Mouse (Mus musculus) cortical plate, adult 2 months (tissue): ENCODE results near the gene Lsm10.

Source experiments
- CTCF ChIP-seq: fragments of 200-500 bp; IDR thresholded peaks from 2 replicates; pipeline ENCODE4 v1.5.1; 2011; ENCODE audit warnings: mild to moderate bottlenecking, control low read depth, low read length; ENCODE audit not compliant: insufficient read depth; ENCODE audit errors: extremely low read depth
- POLR2A ChIP-seq: fragments of 200-500 bp; IDR thresholded peaks from 2 replicates; pipeline ENCODE4 v1.6.1; 2011; ENCODE audit warnings: mild to moderate bottlenecking, low read length, control low read depth; ENCODE audit not compliant: insufficient read depth; ENCODE audit errors: extremely low read depth

GRCm38 (mm10) chr4:126068842-126069241, 27.6 kb upstream of the Lsm10 start:
- TF ChIP-seq CTCF (no peak), POLR2A (no peak)
